Mouse (Mus musculus): ENCODE results near the gene C3ar1. TPM values are rescaled to one million over a fixed set of nuclear protein-coding genes. Genes with fewer than 3 reads are reported as not detected.

Gene C3ar1
- not detected for polyA plus RNA-seq (2017; shearing (Covaris generic))

GRCm38 (mm10) chr6:122855955-122856354 lies at the start of gene C3ar1:
TSS of gene C3ar1 (minus strand) at chr6:122856161.

GRCm38 (mm10) chr6:122873871-122874719 lies 18.1 kb upstream of the C3ar1 start, which contains the start of gene Necap1:
TSS of gene Necap1 (plus strand) at chr6:122874474.

GRCm38 (mm10) chr6:122819306-122820070 lies 36.5 kb downstream of the C3ar1 start, which contains the start of gene Foxj2:
TSS of gene Foxj2 (plus strand) at chr6:122819914.

GRCm38 (mm10) chr6:122801301-122801800 lies 54.6 kb downstream of the C3ar1 start, which contains the start of gene Slc2a3:
TSS of gene Slc2a3 (minus strand) at chr6:122801640.

Other genes with a start within 250 kb of the C3ar1 start
- not detected for gene Gdf3, start 246.1 kb downstream of the C3ar1 start, polyA plus RNA-seq (2017; shearing (Covaris generic))
- gene Dppa3, start 229.8 kb downstream of the C3ar1 start, polyA plus RNA-seq (2017; shearing (Covaris generic)) = not detected
- gene Nanog, start 148.7 kb downstream of the C3ar1 start, polyA plus RNA-seq (2017; shearing (Covaris generic)) = not detected
- 27.2 TPM for gene Slc2a3, start 54.5 kb downstream of the C3ar1 start, polyA plus RNA-seq (2017; shearing (Covaris generic))
- 44.5 TPM for gene Foxj2, start 36.2 kb downstream of the C3ar1 start, polyA plus RNA-seq (2017; shearing (Covaris generic))
- 43.1 TPM for gene Necap1, start 18.3 kb upstream of the C3ar1 start, polyA plus RNA-seq (2017; shearing (Covaris generic))
- gene Clec4a1, start 65.7 kb upstream of the C3ar1 start, polyA plus RNA-seq (2017; shearing (Covaris generic)) = not detected
- gene Clec4a3, start 96.4 kb upstream of the C3ar1 start, polyA plus RNA-seq (2017; shearing (Covaris generic)) = not detected
- not detected for gene Clec4a4, start 134.2 kb upstream of the C3ar1 start, polyA plus RNA-seq (2017; shearing (Covaris generic))
- not detected for gene Clec4b1, start 193.8 kb upstream of the C3ar1 start, polyA plus RNA-seq (2017; shearing (Covaris generic))

All from effector memory CD4-positive, alpha-beta T cell, adult 7 months (primary cell).